Comparison of ENCODE assay signal across 10 mouse cellular contexts in the genomic region with DNA sequence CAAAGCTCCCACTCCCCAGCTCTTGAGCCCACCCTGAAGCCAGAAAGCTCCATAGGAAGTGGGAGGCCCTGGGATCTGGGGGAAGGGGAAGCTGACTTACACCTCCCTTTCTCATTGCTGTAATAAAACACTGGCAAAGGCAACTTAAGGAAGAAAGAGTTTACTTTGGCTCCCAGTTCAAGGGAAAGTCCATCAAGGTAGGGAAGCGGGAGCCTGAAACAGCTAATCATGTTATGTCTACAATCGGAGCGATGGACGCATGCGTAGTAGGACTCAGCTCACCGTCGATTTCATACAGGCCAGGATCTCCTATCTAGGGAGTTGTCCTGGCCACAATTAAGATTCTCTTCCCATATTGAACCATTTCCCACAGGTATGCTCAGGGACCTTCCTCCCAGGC. TPM values are rescaled to one million over a fixed set of nuclear protein-coding genes. Genes with fewer than 3 reads are reported as not detected.
DNase-seq lines count a peak whose midpoint lies in the region; ATAC-seq and TF ChIP-seq lines count a peak whose summit lies in the region.
"Had no signal": no experiment of that assay in that cellular context is flagged by ENCODE, and none has a peak within 500 bp of the region (broad histone marks: within the 10 kb centered on the region; RNA-seq: fewer than 3 reads in every experiment).

No protein-coding gene starts in this region.

- no peak overlapping the region for H3K9ac ChIP-seq in hindbrain, embryonic 13.5 days
- H3K9ac ChIP-seq in hindbrain, embryonic 12.5 days: no peak overlapping the region
- no peak overlapping the region for H3K9ac ChIP-seq in lung, embryonic 16.5 days (ENCODE audit: low read length)

- no peak for ATAC-seq in hindbrain, embryonic 13.5 days (ENCODE audit: low FRiP score)
- ATAC-seq in hindbrain, embryonic 12.5 days (ENCODE audit: low FRiP score): no peak
- ATAC-seq in lung, embryonic 16.5 days (ENCODE audit: low read depth): no peak; the same call in 1 of the 2 replicates

- H3K4me1 ChIP-seq in hindbrain, embryonic 13.5 days (replicated peaks): peaks cover 10% of the 10 kb centered on the region; the same call in 1 of the 2 replicates
- no peaks in the 10 kb centered on the region for H3K4me1 ChIP-seq in hindbrain, embryonic 12.5 days
- H3K4me1 ChIP-seq in brown adipose tissue, adult 24 weeks (ENCODE audit: control insufficient read depth, insufficient read depth, insufficient read length, low read length): peaks cover 38% of the 10 kb centered on the region
- peaks cover 10% of the 10 kb centered on the region for H3K4me1 ChIP-seq in embryonic fibroblast, embryonic 13.5 days (ENCODE audit: control insufficient read depth, insufficient read depth, low read length)
- peaks cover 18% of the 10 kb centered on the region for H3K4me1 ChIP-seq in lung, embryonic 16.5 days (replicated peaks; ENCODE audit: control insufficient read depth, insufficient read depth, low read length)
- H3K4me1 ChIP-seq in forebrain, embryonic 10.5 days: peaks cover 12% of the 10 kb centered on the region

- TF ChIP-seq POLR2A in embryonic fibroblast, embryonic 13.5 days (IDR thresholded peaks at IDR 0.05; ENCODE audit: low read depth, low read length): no peak

- no peaks in the 10 kb centered on the region for H3K36me3 ChIP-seq in hindbrain, embryonic 13.5 days
- H3K36me3 ChIP-seq in hindbrain, embryonic 12.5 days: no peaks in the 10 kb centered on the region
- H3K36me3 ChIP-seq in lung, embryonic 16.5 days (ENCODE audit: control insufficient read depth, insufficient read depth, low read length): no peaks in the 10 kb centered on the region; the same call in 1 of the 2 replicates
- no peaks in the 10 kb centered on the region for H3K36me3 ChIP-seq in forebrain, embryonic 10.5 days (replicated peaks)

- no peaks in the 10 kb centered on the region for H3K9me3 ChIP-seq in hindbrain, embryonic 13.5 days
- H3K9me3 ChIP-seq in hindbrain, embryonic 12.5 days (replicated peaks): no peaks in the 10 kb centered on the region
- H3K9me3 ChIP-seq in lung, embryonic 16.5 days (ENCODE audit: control insufficient read depth, low read length): no peaks in the 10 kb centered on the region
- H3K9me3 ChIP-seq in forebrain, embryonic 10.5 days: no peaks in the 10 kb centered on the region

- H3K27me3 ChIP-seq in hindbrain, embryonic 13.5 days: no peaks in the 10 kb centered on the region
- no peaks in the 10 kb centered on the region for H3K27me3 ChIP-seq in hindbrain, embryonic 12.5 days
- no peaks in the 10 kb centered on the region for H3K27me3 ChIP-seq in lung, embryonic 16.5 days (ENCODE audit: control insufficient read depth, insufficient read depth, low read depth, low read length)
- H3K27me3 ChIP-seq in forebrain, embryonic 10.5 days (ENCODE audit: poor library complexity, severe bottlenecking): no peaks in the 10 kb centered on the region
- H3K27me3 ChIP-seq: CH12.LX; megakaryocyte, embryonic 14.5 days had no signal

- no peak overlapping the region for H3K4me2 ChIP-seq in hindbrain, embryonic 13.5 days
- H3K4me2 ChIP-seq in hindbrain, embryonic 12.5 days (replicated peaks): no peak overlapping the region
- no peak overlapping the region for H3K4me2 ChIP-seq in lung, embryonic 16.5 days (ENCODE audit: low read depth, low read length)

- no peak for TF ChIP-seq CTCF in embryonic fibroblast, embryonic 13.5 days (IDR thresholded peaks at IDR 0.05; ENCODE audit: borderline replicate concordance, insufficient read depth, low read length)

- 95% methylated on average over 7 of the region's 7 CpGs for WGBS in hindbrain, embryonic 13.5 days
- WGBS in hindbrain, embryonic 12.5 days: 95% methylated on average over 7 of the region's 7 CpGs
- 74% methylated on average over 7 of the region's 7 CpGs for WGBS in lung, embryonic 16.5 days
- WGBS in forebrain, embryonic 10.5 days: 96% methylated on average over 7 of the region's 7 CpGs

- no peak overlapping the region for H3K4me3 ChIP-seq in hindbrain, embryonic 13.5 days
- no peak overlapping the region for H3K4me3 ChIP-seq in hindbrain, embryonic 12.5 days
- H3K4me3 ChIP-seq in brown adipose tissue, adult 24 weeks (ENCODE audit: insufficient read depth, low read depth, low read length): no peak overlapping the region
- H3K4me3 ChIP-seq in embryonic fibroblast, embryonic 13.5 days (ENCODE audit: insufficient read depth, low read length): no peak overlapping the region
- H3K4me3 ChIP-seq in lung, embryonic 16.5 days (ENCODE audit: low read length): no peak overlapping the region
- H3K4me3 ChIP-seq in forebrain, embryonic 10.5 days: no peak overlapping the region
- H3K4me3 ChIP-seq: megakaryocyte, embryonic 14.5 days had no signal

- H3K27ac ChIP-seq in hindbrain, embryonic 13.5 days: peak overlapping the region; percentile 44; the same call in 1 of the 2 replicates
- H3K27ac ChIP-seq in hindbrain, embryonic 12.5 days: no peak overlapping the region
- peak overlapping the region; percentile 95 for H3K27ac ChIP-seq in brown adipose tissue, adult 24 weeks (replicated peaks; ENCODE audit: low read depth, low read length)
- H3K27ac ChIP-seq in embryonic fibroblast, embryonic 13.5 days (ENCODE audit: insufficient read depth, low read length): peak overlapping the region; percentile 91
- H3K27ac ChIP-seq in lung, embryonic 16.5 days (ENCODE audit: low read length): peak overlapping the region; percentile 89
- no peak overlapping the region for H3K27ac ChIP-seq in forebrain, embryonic 10.5 days

- DNase-seq in forebrain, embryonic 10.5 days (ENCODE audit: extremely low spot score, low spot score): no peak
- DNase-seq in adrenal gland, postnatal 25 days: no peak
- DNase-seq: thymus, postnatal 4 days had no signal

RNA-seq across cellular contexts. Expression of a gene that starts 38.5 kb away (rescaled TPM):
- 34.9 and 41.9 TPM in 2 replicates for polyA plus RNA-seq in hindbrain, embryonic 13.5 days (2015; fragmentation: Nextera tagmentation; extraction: Ambion mirVana)
- 26.6 and 31.8 TPM in 2 replicates for polyA plus RNA-seq in hindbrain, embryonic 12.5 days (2016; fragmentation: Nextera tagmentation; extraction: Ambion mirVana)
- polyA plus RNA-seq in brown adipose tissue, adult 24 weeks (2012; ENCODE audit: insufficient read depth, insufficient read length, missing spikeins): 167 and 202 TPM in 2 replicates
- polyA plus RNA-seq in embryonic fibroblast, embryonic 13.5 days (2011; ENCODE audit: insufficient read length, low read depth, missing spikeins): 21.9 and 23.8 TPM in 2 replicates
- 67.6 and 77.3 TPM in 2 replicates for polyA plus RNA-seq in lung, embryonic 16.5 days (2015; fragmentation: Nextera tagmentation; extraction: Ambion mirVana)
- 12.2 and 15.3 TPM in 2 replicates for polyA plus RNA-seq in forebrain, embryonic 10.5 days (2016; fragmentation: Nextera tagmentation; extraction: Ambion mirVana)
- total RNA-seq in adrenal gland, postnatal 25 days (2021): 83.0 and 111 TPM in 2 replicates

Comparison
In these comparisons a context has a peak if more than half of its experiments do, and no peak if none do; other contexts are left out.
1. H3K27ac ChIP-seq: peak in hindbrain, embryonic 13.5 days (single experiment), brown adipose tissue, adult 24 weeks (single experiment), embryonic fibroblast, embryonic 13.5 days (single experiment) and lung, embryonic 16.5 days (single experiment); none in hindbrain, embryonic 12.5 days (single experiment) and forebrain, embryonic 10.5 days (single experiment).